In genomic region chr7:134499429-134499828, GRCm38 (mm10) we compare ENCODE assay signal across 15 mouse cellular contexts.
DNase-seq lines count a peak whose midpoint lies in the region; ATAC-seq lines count a peak whose summit lies in the region.
"Had no signal": no experiment of that assay in that cellular context is flagged by ENCODE, and none has a peak within 500 bp of the region (broad histone marks: within the 10 kb centered on the region; RNA-seq: fewer than 3 reads in every experiment).

No protein-coding gene starts in this region.

- peak overlapping the region; percentile 48 for H3K4me2 ChIP-seq in heart, embryonic 12.5 days
- H3K4me2 ChIP-seq in kidney, embryonic 14.5 days (replicated peaks; ENCODE audit: low read depth, low read length) = no peak overlapping the region
- H3K4me2 ChIP-seq: embryonic facial prominence, embryonic 15.5 days; neural tube, embryonic 12.5 days had no signal

- no peak overlapping the region for H3K4me3 ChIP-seq in heart, embryonic 12.5 days
- no peak overlapping the region for H3K4me3 ChIP-seq in kidney, embryonic 14.5 days (ENCODE audit: low read length)
- H3K4me3 ChIP-seq in embryonic facial prominence, embryonic 10.5 days = no peak overlapping the region
- H3K4me3 ChIP-seq: embryonic facial prominence, embryonic 15.5 days; neural tube, embryonic 12.5 days had no signal

- DNase-seq in heart, postnatal 36 days = no peak
- DNase-seq in kidney, adult 9 months = peak; percentile 51
- no peak for DNase-seq in embryonic facial prominence, embryonic 10.5 days (ENCODE audit: low spot score)
- DNase-seq in kidney, postnatal 36 days = peak; percentile 12 to 19
- DNase-seq in frontal cortex, postnatal 25 days (ENCODE audit: low spot score in 2 of 2) = no peak
- no peak for DNase-seq in gastrocnemius, postnatal 25 days
- DNase-seq: B cell, adult 2 months; cerebellum, adult 18-20 months; lung, postnatal 10 days; right cerebral cortex, postnatal 25 days had no signal

- 23% methylated on average over 4 of the region's 4 CpGs for WGBS in heart, embryonic 12.5 days
- WGBS in kidney, embryonic 14.5 days = 52% methylated on average over 4 of the region's 4 CpGs
- 42% methylated on average over 4 of the region's 4 CpGs for WGBS in embryonic facial prominence, embryonic 10.5 days

- no peaks in the 10 kb centered on the region for H3K9me3 ChIP-seq in heart, embryonic 12.5 days (replicated peaks)
- H3K9me3 ChIP-seq in kidney, embryonic 14.5 days (ENCODE audit: control insufficient read depth, low read length) = no peaks in the 10 kb centered on the region
- no peaks in the 10 kb centered on the region for H3K9me3 ChIP-seq in embryonic facial prominence, embryonic 10.5 days
- H3K9me3 ChIP-seq: embryonic facial prominence, embryonic 15.5 days; neural tube, embryonic 12.5 days had no signal

- peaks cover 13% of the 10 kb centered on the region for H3K4me1 ChIP-seq in heart, embryonic 12.5 days (replicated peaks)
- H3K4me1 ChIP-seq in kidney, embryonic 14.5 days (ENCODE audit: control insufficient read depth, insufficient read depth, low read length) = no peaks in the 10 kb centered on the region
- peaks cover 32% of the 10 kb centered on the region for H3K4me1 ChIP-seq in embryonic facial prominence, embryonic 10.5 days
- H3K4me1 ChIP-seq: neural tube, embryonic 12.5 days had no signal

- no peak for ATAC-seq in heart, embryonic 12.5 days (ENCODE audit: insufficient number of reproducible peaks, low FRiP score)
- ATAC-seq in kidney, embryonic 14.5 days (ENCODE audit: low FRiP score, low TSS enrichment) = no peak
- ATAC-seq: hindbrain, postnatal 0 days had no signal

- intact Hi-C loops in heart, postnatal 36 days (cut with DNase I) = no loop called here

- no peak overlapping the region for H3K9ac ChIP-seq in heart, embryonic 12.5 days
- H3K9ac ChIP-seq in kidney, embryonic 14.5 days (ENCODE audit: low read depth, low read length) = no peak overlapping the region
- H3K9ac ChIP-seq: embryonic facial prominence, embryonic 15.5 days; neural tube, embryonic 12.5 days had no signal

- no peaks in the 10 kb centered on the region for H3K36me3 ChIP-seq in heart, embryonic 12.5 days
- H3K36me3 ChIP-seq in kidney, embryonic 14.5 days (ENCODE audit: control insufficient read depth, insufficient read depth, low read length) = no peaks in the 10 kb centered on the region
- no peaks in the 10 kb centered on the region for H3K36me3 ChIP-seq in embryonic facial prominence, embryonic 10.5 days (replicated peaks)
- H3K36me3 ChIP-seq: embryonic facial prominence, embryonic 15.5 days; neural tube, embryonic 12.5 days had no signal

- H3K27ac ChIP-seq in heart, embryonic 12.5 days (ENCODE audit: poor library complexity, severe bottlenecking) = peak overlapping the region; percentile 19; the same call in 1 of the 2 replicates
- no peak overlapping the region; the same call in 1 of the 2 replicates for H3K27ac ChIP-seq in kidney, embryonic 14.5 days (ENCODE audit: low read depth, low read length)
- peak overlapping the region; percentile 8; the same call in 1 of the 2 replicates for H3K27ac ChIP-seq in embryonic facial prominence, embryonic 10.5 days (replicated peaks)
- H3K27ac ChIP-seq: embryonic facial prominence, embryonic 15.5 days; hindbrain, postnatal 0 days; neural tube, embryonic 12.5 days had no signal

- H3K27me3 ChIP-seq in heart, embryonic 12.5 days (replicated peaks) = no peaks in the 10 kb centered on the region
- H3K27me3 ChIP-seq in kidney, embryonic 14.5 days (ENCODE audit: control insufficient read depth, insufficient read depth, low read length) = no peaks in the 10 kb centered on the region
- H3K27me3 ChIP-seq in embryonic facial prominence, embryonic 10.5 days (replicated peaks; ENCODE audit: low read depth, poor library complexity, severe bottlenecking) = no peaks in the 10 kb centered on the region
- H3K27me3 ChIP-seq: embryonic facial prominence, embryonic 15.5 days; neural tube, embryonic 12.5 days had no signal

Comparison
In these comparisons a context has a peak if more than half of its experiments do, and no peak if none do; other contexts are left out.
1. DNase-seq: peak in kidney, adult 9 months (single experiment) and kidney, postnatal 36 days (2 of 2); none in heart, postnatal 36 days (0 of 2), embryonic facial prominence, embryonic 10.5 days (single experiment), frontal cortex, postnatal 25 days (0 of 2) and gastrocnemius, postnatal 25 days (single experiment).